Mouse (Mus musculus): Measurements from ENCODE around the gene Mamdc2. TPM values are rescaled to one million over a fixed set of nuclear protein-coding genes. Genes with fewer than 3 reads are reported as not detected.

Gene Mamdc2
- polyA plus RNA-seq, 1 experiment from 2014 or later = 1.3 TPM

DNA sequence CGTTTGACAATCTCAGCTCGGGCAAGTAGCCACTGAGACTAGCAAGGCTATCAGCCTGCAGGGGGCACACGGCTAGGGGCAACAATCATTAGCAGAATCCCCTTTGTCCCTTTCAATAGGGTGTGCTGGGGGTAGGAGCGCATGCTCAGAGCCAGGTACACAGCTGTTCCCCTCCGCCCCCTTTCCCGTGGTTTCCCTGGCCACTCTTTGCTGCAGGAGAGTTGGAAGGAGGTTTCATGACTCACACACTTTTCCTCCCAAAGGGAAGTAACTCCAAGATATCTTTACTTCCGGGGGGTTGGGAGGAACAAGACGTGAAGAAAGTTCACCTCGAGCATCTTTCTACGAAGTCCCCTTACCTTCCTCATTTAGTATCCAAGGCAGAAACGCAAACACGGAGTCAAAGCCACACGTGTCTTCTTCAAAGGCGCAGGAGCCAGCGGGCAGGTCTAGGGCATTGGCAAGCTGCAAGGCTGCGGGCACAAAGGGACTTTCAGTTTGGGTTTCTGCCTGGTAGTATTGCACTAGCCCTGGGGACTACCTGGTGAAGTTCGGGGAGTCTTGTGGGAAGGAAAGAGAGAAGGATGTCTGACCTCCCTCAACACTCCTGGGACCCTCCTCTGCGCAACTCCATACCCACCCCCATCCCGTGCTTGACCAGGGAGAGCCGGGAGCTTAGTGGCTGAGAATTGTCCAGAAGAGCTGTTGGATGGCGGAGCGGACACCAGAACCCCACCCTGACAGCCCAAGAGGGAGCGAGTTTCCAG lies 838 bp downstream of the Mamdc2 start:
- H3K4me3 ChIP-seq (replicated peaks; ENCODE audit: low read length) = peak overlapping the region; percentile 42

DNA sequence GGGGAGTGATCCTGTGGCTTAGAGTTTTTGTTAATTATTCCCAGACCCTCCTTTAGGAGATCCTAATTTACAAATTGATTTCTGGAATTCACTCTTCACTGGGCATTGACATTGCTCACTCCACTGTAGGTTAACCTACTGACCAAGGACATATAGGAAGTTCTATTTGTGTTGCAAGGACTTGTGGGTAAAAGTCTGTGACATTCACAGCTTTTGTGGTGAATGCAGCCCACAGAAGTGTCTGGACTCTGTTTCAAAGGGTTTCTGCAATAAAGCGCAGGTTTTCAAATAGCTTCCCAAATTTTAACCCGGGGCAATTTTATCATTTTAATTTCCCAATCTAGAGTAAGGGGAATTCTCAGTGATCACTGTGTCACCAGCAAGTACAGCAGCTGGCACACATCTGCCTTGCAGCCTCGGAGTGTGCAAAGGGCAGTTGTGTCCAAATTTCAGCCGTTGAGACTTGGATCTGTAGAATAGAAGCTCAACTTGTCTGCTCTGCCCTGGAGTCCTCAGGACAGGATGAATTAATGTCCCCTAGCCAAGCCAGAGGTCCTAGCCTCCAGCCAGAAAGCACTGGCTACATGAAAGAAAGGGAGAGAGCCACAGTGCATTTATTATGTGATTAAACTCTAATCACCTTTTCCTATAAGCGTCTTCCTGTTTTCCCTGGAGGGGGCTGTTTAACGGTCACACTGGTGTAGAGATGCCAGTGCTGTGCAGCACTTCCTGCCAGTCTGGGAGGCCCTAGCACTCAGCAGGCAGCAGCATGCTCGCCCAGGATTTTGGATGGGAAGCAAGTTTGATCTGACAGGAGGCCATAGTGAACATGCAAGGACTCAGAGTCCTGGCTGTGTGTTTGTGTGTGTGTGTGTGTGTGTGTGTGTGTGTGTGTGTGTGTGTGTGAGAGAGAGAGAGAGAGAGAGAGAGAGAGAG lies 3.1 kb downstream of the Mamdc2 start:
- no peak overlapping the region for H3K4me3 ChIP-seq (replicated peaks; ENCODE audit: low read length)
- WGBS = 54% methylated on average over 7 of the region's 7 CpGs
- H3K4me2 ChIP-seq (ENCODE audit: low read length) = no peak overlapping the region
- ATAC-seq = no peak
- no peak overlapping the region for H3K9ac ChIP-seq (replicated peaks; ENCODE audit: low read depth, low read length)
- H3K27me3 ChIP-seq (replicated peaks; ENCODE audit: control insufficient read depth, insufficient read depth, low read length) = no peaks in the 10 kb centered on the region; the same call in 1 of the 2 replicates
- no peaks in the 10 kb centered on the region for H3K9me3 ChIP-seq (ENCODE audit: control insufficient read depth, low read length)
- H3K27ac ChIP-seq (ENCODE audit: low read length) = no peak overlapping the region
- H3K4me1 ChIP-seq (replicated peaks; ENCODE audit: control insufficient read depth, insufficient read depth, low read length) = peaks cover 12% of the 10 kb centered on the region
- H3K36me3 ChIP-seq (ENCODE audit: control insufficient read depth, insufficient read depth) = no peaks in the 10 kb centered on the region

More for the DNA sequence above, 838 bp downstream of the Mamdc2 start:
- under 1% methylated on average over 23 of the region's 23 CpGs for WGBS
- H3K9ac ChIP-seq (replicated peaks; ENCODE audit: low read depth, low read length) = peak overlapping the region; percentile 54
- H3K36me3 ChIP-seq (ENCODE audit: control insufficient read depth, insufficient read depth) = no peaks in the 10 kb centered on the region
- peak; percentile 62 for ATAC-seq
- H3K27me3 ChIP-seq (replicated peaks; ENCODE audit: control insufficient read depth, insufficient read depth, low read length) = no peaks in the 10 kb centered on the region; the same call in 1 of the 2 replicates
- no peak overlapping the region for H3K27ac ChIP-seq (ENCODE audit: low read length)
- H3K9me3 ChIP-seq (ENCODE audit: control insufficient read depth, low read length) = no peaks in the 10 kb centered on the region
- H3K4me2 ChIP-seq (ENCODE audit: low read length) = peak overlapping the region; percentile 87
- H3K4me1 ChIP-seq (replicated peaks; ENCODE audit: control insufficient read depth, insufficient read depth, low read length) = peaks cover 12% of the 10 kb centered on the region

DNA sequence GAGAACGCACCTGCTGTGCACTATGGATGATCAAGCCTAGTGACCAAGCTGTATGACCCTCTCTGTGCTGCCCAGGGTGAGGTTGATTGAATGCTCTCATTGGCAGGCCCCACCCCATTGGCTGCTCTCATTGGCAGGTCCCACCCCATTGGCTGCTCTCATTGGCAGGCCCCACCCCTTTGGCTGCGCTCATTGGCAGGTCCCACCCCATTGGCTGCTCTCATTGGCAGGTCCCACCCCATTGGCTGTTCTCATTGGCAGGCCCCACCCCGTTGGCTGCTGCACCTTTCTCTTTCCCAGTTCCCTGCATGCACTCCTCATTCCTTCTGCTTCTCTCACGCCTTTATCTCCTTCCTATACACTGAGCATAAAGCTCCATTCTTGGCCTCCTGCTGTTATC lies 12.5 kb downstream of the Mamdc2 start:
- no peaks in the 10 kb centered on the region for H3K4me1 ChIP-seq (replicated peaks; ENCODE audit: control insufficient read depth, insufficient read depth, low read length)
- no peak overlapping the region for H3K4me2 ChIP-seq (ENCODE audit: low read length)
- no peak for ATAC-seq
- no peak overlapping the region for H3K4me3 ChIP-seq (replicated peaks; ENCODE audit: low read length)
- H3K27ac ChIP-seq (ENCODE audit: low read length) = no peak overlapping the region
- no peaks in the 10 kb centered on the region for H3K36me3 ChIP-seq (ENCODE audit: control insufficient read depth, insufficient read depth)
- H3K9ac ChIP-seq (replicated peaks; ENCODE audit: low read depth, low read length) = no peak overlapping the region
- WGBS = 83% methylated on average over 4 of the region's 4 CpGs
- H3K9me3 ChIP-seq (ENCODE audit: control insufficient read depth, low read length) = no peaks in the 10 kb centered on the region
- H3K27me3 ChIP-seq (replicated peaks; ENCODE audit: control insufficient read depth, insufficient read depth, low read length) = no peaks in the 10 kb centered on the region

DNA sequence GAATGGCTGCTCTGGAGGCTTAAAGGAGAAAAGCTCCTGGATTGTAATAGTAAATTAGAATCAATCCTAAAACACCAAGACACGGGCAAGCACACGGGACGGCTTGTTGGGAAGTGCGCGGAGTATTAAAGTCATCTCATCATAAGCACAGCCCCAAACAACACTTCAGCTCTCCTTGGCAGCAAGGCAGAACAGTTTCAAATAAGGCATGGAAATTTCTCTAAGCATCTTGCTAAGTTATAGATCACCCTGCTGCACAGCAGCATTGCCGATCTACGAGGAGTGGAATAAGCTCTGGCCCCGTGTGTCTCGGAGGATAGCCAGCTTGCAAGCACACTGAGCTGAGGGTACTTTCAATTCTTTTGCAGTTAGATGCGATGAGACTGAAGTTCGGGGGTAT lies 13.8 kb downstream of the Mamdc2 start:
- no peak overlapping the region for H3K9ac ChIP-seq (replicated peaks; ENCODE audit: low read depth, low read length)
- no peaks in the 10 kb centered on the region for H3K9me3 ChIP-seq (ENCODE audit: control insufficient read depth, low read length)
- ATAC-seq = no peak
- H3K4me3 ChIP-seq (replicated peaks; ENCODE audit: low read length) = no peak overlapping the region
- no peaks in the 10 kb centered on the region for H3K36me3 ChIP-seq (ENCODE audit: control insufficient read depth, insufficient read depth)
- 85% methylated on average over 11 of the region's 11 CpGs for WGBS
- H3K27me3 ChIP-seq (replicated peaks; ENCODE audit: control insufficient read depth, insufficient read depth, low read length) = no peaks in the 10 kb centered on the region
- no peak overlapping the region for H3K4me2 ChIP-seq (ENCODE audit: low read length)
- no peaks in the 10 kb centered on the region for H3K4me1 ChIP-seq (replicated peaks; ENCODE audit: control insufficient read depth, insufficient read depth, low read length)
- no peak overlapping the region for H3K27ac ChIP-seq (ENCODE audit: low read length)

DNA sequence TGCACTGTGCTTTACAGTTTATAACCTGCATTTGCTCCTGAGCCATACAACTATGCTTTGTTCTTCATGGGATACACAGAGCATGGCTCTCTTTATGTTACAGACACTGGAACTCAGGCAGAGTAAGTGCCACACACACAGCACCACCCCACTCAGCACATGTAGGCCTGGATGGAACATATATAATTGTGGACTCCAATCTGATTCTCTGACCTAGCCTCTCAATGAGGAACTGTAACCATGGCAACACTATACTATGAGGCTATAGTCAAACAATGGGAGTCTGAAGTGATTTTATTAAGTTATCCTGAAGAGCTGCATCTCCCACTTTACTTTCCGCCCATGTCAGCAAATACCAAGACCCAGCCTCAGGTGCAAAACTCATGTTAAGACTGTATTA lies 30.6 kb downstream of the Mamdc2 start:
- H3K27me3 ChIP-seq (replicated peaks; ENCODE audit: control insufficient read depth, insufficient read depth, low read length) = no peaks in the 10 kb centered on the region
- H3K4me2 ChIP-seq (ENCODE audit: low read length) = no peak overlapping the region
- 72% methylated on average over 1 of the region's 1 CpGs for WGBS
- H3K9me3 ChIP-seq (ENCODE audit: control insufficient read depth, low read length) = no peaks in the 10 kb centered on the region
- H3K27ac ChIP-seq (ENCODE audit: low read length) = no peak overlapping the region
- no peak overlapping the region for H3K4me3 ChIP-seq (replicated peaks; ENCODE audit: low read length)
- no peak for ATAC-seq
- H3K36me3 ChIP-seq (ENCODE audit: control insufficient read depth, insufficient read depth) = no peaks in the 10 kb centered on the region
- H3K9ac ChIP-seq (replicated peaks; ENCODE audit: low read depth, low read length) = no peak overlapping the region
- H3K4me1 ChIP-seq (replicated peaks; ENCODE audit: control insufficient read depth, insufficient read depth, low read length) = no peaks in the 10 kb centered on the region

DNA sequence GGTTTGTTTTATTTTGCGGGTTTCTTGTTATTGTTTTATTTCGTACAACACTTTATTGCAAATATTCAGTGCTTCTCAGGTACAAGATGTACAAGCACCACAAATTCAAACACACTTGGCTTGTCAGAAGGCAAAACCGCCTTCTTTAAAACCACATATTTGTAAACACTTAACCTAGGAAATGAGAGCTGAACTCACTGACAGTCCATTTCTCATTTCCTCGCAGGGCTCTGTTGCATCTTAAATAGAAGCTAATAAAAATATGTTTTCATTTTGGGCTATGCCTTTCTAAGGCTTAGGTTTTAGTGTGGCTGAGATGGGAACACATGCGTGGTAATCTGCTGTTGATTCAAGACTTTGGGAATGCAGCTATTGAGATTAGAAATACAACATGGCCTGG lies 37.4 kb downstream of the Mamdc2 start:
- no peak for ATAC-seq

DNA sequence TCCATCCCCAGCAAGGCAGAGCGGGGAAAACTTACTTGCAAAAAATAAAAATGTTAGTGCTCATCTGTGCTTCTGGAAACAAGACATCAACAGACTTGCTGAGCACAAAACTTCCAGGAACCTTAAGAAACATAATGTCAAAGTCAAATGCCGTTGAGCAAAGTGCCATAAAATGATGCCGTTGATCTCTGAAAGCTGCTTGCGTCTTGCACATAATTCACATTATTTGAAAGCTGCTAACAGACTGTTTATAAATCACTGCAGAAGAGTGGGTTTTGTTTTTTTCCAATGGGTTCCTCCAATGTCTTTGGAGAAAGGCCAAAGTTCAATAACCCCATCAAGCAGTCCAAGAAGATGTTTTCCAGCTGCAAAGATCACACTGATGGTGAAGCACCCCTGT lies 37.9 kb downstream of the Mamdc2 start:
- H3K9ac ChIP-seq (replicated peaks; ENCODE audit: low read depth, low read length) = no peak overlapping the region
- no peak overlapping the region for H3K4me3 ChIP-seq (replicated peaks; ENCODE audit: low read length)
- WGBS = 92% methylated on average over 4 of the region's 4 CpGs
- no peaks in the 10 kb centered on the region for H3K27me3 ChIP-seq (replicated peaks; ENCODE audit: control insufficient read depth, insufficient read depth, low read length)
- ATAC-seq = no peak
- no peak overlapping the region for H3K4me2 ChIP-seq (ENCODE audit: low read length)
- H3K4me1 ChIP-seq (replicated peaks; ENCODE audit: control insufficient read depth, insufficient read depth, low read length) = no peaks in the 10 kb centered on the region
- H3K9me3 ChIP-seq (ENCODE audit: control insufficient read depth, low read length) = no peaks in the 10 kb centered on the region
- H3K36me3 ChIP-seq (ENCODE audit: control insufficient read depth, insufficient read depth) = no peaks in the 10 kb centered on the region
- H3K27ac ChIP-seq (ENCODE audit: low read length) = no peak overlapping the region

More for the DNA sequence above, 37.4 kb downstream of the Mamdc2 start:
- no peak overlapping the region for H3K4me3 ChIP-seq (replicated peaks; ENCODE audit: low read length)
- H3K36me3 ChIP-seq (ENCODE audit: control insufficient read depth, insufficient read depth) = no peaks in the 10 kb centered on the region
- no peak overlapping the region for H3K27ac ChIP-seq (ENCODE audit: low read length)
- no peaks in the 10 kb centered on the region for H3K4me1 ChIP-seq (replicated peaks; ENCODE audit: control insufficient read depth, insufficient read depth, low read length)
- no peaks in the 10 kb centered on the region for H3K9me3 ChIP-seq (ENCODE audit: control insufficient read depth, low read length)
- H3K9ac ChIP-seq (replicated peaks; ENCODE audit: low read depth, low read length) = no peak overlapping the region
- 96% methylated on average over 5 of the region's 5 CpGs for WGBS
- no peak overlapping the region for H3K4me2 ChIP-seq (ENCODE audit: low read length)
- no peaks in the 10 kb centered on the region for H3K27me3 ChIP-seq (replicated peaks; ENCODE audit: control insufficient read depth, insufficient read depth, low read length)

DNA sequence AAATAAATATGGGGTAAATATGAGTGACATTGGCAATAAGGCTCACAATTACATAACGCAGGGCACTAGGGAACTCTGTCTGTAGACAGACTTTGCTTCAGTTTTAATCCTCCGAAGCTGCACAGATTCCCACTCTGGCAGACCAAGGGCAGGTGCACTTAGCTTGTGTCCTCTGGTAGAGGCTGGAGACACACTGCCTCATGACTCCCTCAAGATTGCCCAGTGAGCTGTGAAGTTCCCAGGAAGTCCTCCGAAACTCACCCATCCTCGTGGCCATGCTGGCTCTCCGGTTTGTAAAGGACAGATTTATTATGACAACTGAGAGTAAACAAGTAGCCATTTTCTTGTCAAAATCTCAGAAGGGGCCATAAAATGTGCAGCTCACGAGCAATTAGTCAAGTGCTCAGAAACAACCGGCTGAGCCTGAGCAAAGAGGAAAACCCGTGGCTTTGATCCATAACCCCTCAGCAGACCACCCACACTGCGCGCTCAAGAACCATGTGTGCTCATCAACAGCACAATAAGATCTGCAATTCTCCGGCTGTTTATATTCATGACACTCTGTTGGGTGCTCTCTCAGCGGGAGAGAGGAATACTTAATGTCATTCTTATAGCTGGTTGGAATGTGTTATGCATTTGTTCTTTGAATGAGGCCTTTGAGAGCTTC lies 46.6 kb downstream of the Mamdc2 start:
- WGBS = 27% methylated on average over 12 of the region's 12 CpGs
- H3K27ac ChIP-seq (ENCODE audit: low read length) = no peak overlapping the region

DNA sequence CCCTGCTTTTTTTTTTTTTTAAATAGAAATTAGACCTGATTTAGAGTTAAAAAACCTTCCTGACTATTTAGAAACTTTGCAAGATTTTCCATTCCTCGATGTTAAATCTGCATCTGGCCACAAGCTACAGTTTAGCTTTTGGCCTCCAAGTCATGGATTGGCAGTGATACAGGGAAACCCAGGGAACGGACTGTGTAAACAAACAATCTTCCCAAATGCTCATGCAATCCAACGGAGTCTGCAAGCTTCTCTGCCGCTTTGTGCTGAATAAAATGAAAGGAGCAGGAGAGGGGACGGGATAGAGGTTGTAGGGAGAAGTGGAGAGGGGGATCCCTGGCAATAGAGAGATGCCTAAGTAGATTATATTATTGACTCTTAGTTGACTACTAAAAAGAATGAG lies 47.8 kb downstream of the Mamdc2 start:
- WGBS = 61% methylated on average over 5 of the region's 5 CpGs
- H3K4me1 ChIP-seq (replicated peaks; ENCODE audit: control insufficient read depth, insufficient read depth, low read length) = peaks cover 8% of the 10 kb centered on the region; the same call in 1 of the 2 replicates
- no peaks in the 10 kb centered on the region for H3K9me3 ChIP-seq (ENCODE audit: control insufficient read depth, low read length)
- no peak for ATAC-seq
- no peak overlapping the region for H3K4me2 ChIP-seq (ENCODE audit: low read length)
- no peak overlapping the region for H3K4me3 ChIP-seq (replicated peaks; ENCODE audit: low read length)
- no peaks in the 10 kb centered on the region for H3K36me3 ChIP-seq (ENCODE audit: control insufficient read depth, insufficient read depth)
- no peaks in the 10 kb centered on the region for H3K27me3 ChIP-seq (replicated peaks; ENCODE audit: control insufficient read depth, insufficient read depth, low read length)
- H3K9ac ChIP-seq (replicated peaks; ENCODE audit: low read depth, low read length) = no peak overlapping the region
- H3K27ac ChIP-seq (ENCODE audit: low read length) = no peak overlapping the region

More for the DNA sequence above, 46.6 kb downstream of the Mamdc2 start:
- Histone ChIP-seq H3K4me1 (replicated peaks; ENCODE audit: control insufficient read depth, insufficient read depth, low read length) (peaks cover 8% of the 10 kb centered on the region; the same call in 1 of the 2 replicates), H3K27me3 (replicated peaks; ENCODE audit: control insufficient read depth, insufficient read depth, low read length) (no peaks in the 10 kb centered on the region), H3K4me3 (replicated peaks; ENCODE audit: low read length) (no peak overlapping the region), H3K9ac (replicated peaks; ENCODE audit: low read depth, low read length) (no peak overlapping the region), H3K9me3 (ENCODE audit: control insufficient read depth, low read length) (no peaks in the 10 kb centered on the region), H3K36me3 (ENCODE audit: control insufficient read depth, insufficient read depth) (no peaks in the 10 kb centered on the region), H3K4me2 (ENCODE audit: low read length) (no peak overlapping the region)
- ATAC-seq = peak; percentile 95

Measured in forebrain, embryonic 16.5 days (tissue).